Mouse (Mus musculus) small intestine, adult 2 months (tissue): ENCODE measurements around the gene Prdm16.

Experiments
- CTCF ChIP-seq: fragments of 200-500 bp; IDR thresholded peaks from 2 replicates; pipeline ENCODE4 v1.5.1; 2012; ENCODE audit warnings: low read depth, mild to moderate bottlenecking, control low read depth, inconsistent platforms, low read length, moderate library complexity, mixed read lengths; ENCODE audit not compliant: insufficient replicate concordance, insufficient read length; ENCODE audit errors: extremely low read depth
- POLR2A ChIP-seq: fragments of 200-500 bp; IDR thresholded peaks from 2 replicates; pipeline ENCODE4 v1.6.1; 2012; ENCODE audit warnings: low read depth, mild to moderate bottlenecking, control low read depth, inconsistent platforms, low read length, moderate library complexity

GRCm38 (mm10) chr4:154360850-154361249 is 275.8 kb downstream of the Prdm16 start:
- no peak for TF ChIP-seq CTCF
- TF ChIP-seq POLR2A = no peak
